Mouse (Mus musculus): Measurements from ENCODE around the gene Serpinb1c. TPM values are rescaled to one million over a fixed set of nuclear protein-coding genes. Genes with fewer than 3 reads are reported as not detected.

The Serpinb1c gene
- total RNA-seq, 2 experiments from 2014 or later, result not detected

GRCm38 (mm10) chr13:32852539-32852938 lies 45.5 kb downstream of the Serpinb1c start:
- Histone ChIP-seq H3K27ac (no peak overlapping the region), H3K4me3 (no peak overlapping the region)
- no peak for DNase-seq (ENCODE audit: low spot score in 2 of 2)
- TF ChIP-seq CTCF (conservative IDR thresholded peaks at IDR 0.05), result no peak

- no peak overlapping the region for H3K4me3 ChIP-seq
- TF ChIP-seq CTCF (conservative IDR thresholded peaks at IDR 0.05), result peak; percentile 86
- DNase-seq (ENCODE audit: low spot score in 2 of 2), result peak; percentile 35 to 45
- no peak overlapping the region for H3K27ac ChIP-seq
Observed at GRCm38 (mm10) chr13:32851967-32852366, 46.0 kb downstream of the Serpinb1c start.

GRCm38 (mm10) chr13:32850668-32851404 lies 47.2 kb downstream of the Serpinb1c start, which contains the start of gene Serpinb1a:
Gene Serpinb1a (minus strand): TSS chr13:32851185.
- H3K4me3 ChIP-seq, result no peak within 1 kb of the TSS
- DNase-seq (ENCODE audit: low spot score in 2 of 2), result no peak
- H3K27ac ChIP-seq, result peak within 1 kb of the TSS; percentile 51; the same call in 1 of the 2 replicates
- TF ChIP-seq CTCF (conservative IDR thresholded peaks at IDR 0.05), result no peak

- no peak for TF ChIP-seq CTCF (conservative IDR thresholded peaks at IDR 0.05)
- no peak for DNase-seq (ENCODE audit: low spot score in 2 of 2)
- Histone ChIP-seq H3K27ac (0 out of 2 replicates have a peak overlapping the region, but pooled peaks have one; percentile 51), H3K4me3 (no peak overlapping the region)
Observed at GRCm38 (mm10) chr13:32850156-32850555, 47.9 kb downstream of the Serpinb1c start.

- TF ChIP-seq CTCF (conservative IDR thresholded peaks at IDR 0.05), result no peak
Observed at GRCm38 (mm10) chr13:32849531-32850123, 48.4 kb downstream of the Serpinb1c start.

GRCm38 (mm10) chr13:32849092-32849491 lies 48.9 kb downstream of the Serpinb1c start:
- no peak for TF ChIP-seq CTCF (conservative IDR thresholded peaks at IDR 0.05)
- no peak overlapping the region for H3K27ac ChIP-seq
- no peak for DNase-seq (ENCODE audit: low spot score in 2 of 2)

More at GRCm38 (mm10) chr13:32849531-32850123, 48.4 kb downstream of the Serpinb1c start:
- Histone ChIP-seq H3K4me3 (no peak overlapping the region), H3K27ac (no peak overlapping the region)
- DNase-seq (ENCODE audit: low spot score in 2 of 2), result no peak

GRCm38 (mm10) chr13:32846221-32846620 lies 51.8 kb downstream of the Serpinb1c start:
- H3K27ac ChIP-seq, result no peak overlapping the region
- H3K4me3 ChIP-seq, result no peak overlapping the region
- DNase-seq (ENCODE audit: low spot score in 2 of 2), result no peak
- no peak for TF ChIP-seq CTCF (conservative IDR thresholded peaks at IDR 0.05)

More at GRCm38 (mm10) chr13:32849092-32849491, 48.9 kb downstream of the Serpinb1c start:
- no peak overlapping the region for H3K4me3 ChIP-seq

- no peak overlapping the region for H3K4me3 ChIP-seq
- H3K27ac ChIP-seq, result no peak overlapping the region
- no peak for DNase-seq (ENCODE audit: low spot score in 2 of 2)
- TF ChIP-seq CTCF (conservative IDR thresholded peaks at IDR 0.05), result no peak
Observed at GRCm38 (mm10) chr13:32841349-32841748, 56.7 kb downstream of the Serpinb1c start.

GRCm38 (mm10) chr13:32839314-32839713 lies 58.7 kb downstream of the Serpinb1c start:
- no peak overlapping the region for H3K27ac ChIP-seq
- TF ChIP-seq CTCF (conservative IDR thresholded peaks at IDR 0.05), result no peak
- no peak for DNase-seq (ENCODE audit: low spot score in 2 of 2)
- no peak overlapping the region for H3K4me3 ChIP-seq

- no peak for DNase-seq (ENCODE audit: low spot score in 2 of 2)
- Histone ChIP-seq H3K4me3 (no peak overlapping the region), H3K27ac (peak overlapping the region; percentile 62; the same call in 1 of the 2 replicates)
- TF ChIP-seq CTCF (conservative IDR thresholded peaks at IDR 0.05), result no peak
Observed at GRCm38 (mm10) chr13:32834513-32834912, 63.5 kb downstream of the Serpinb1c start.

- no peak for TF ChIP-seq CTCF (conservative IDR thresholded peaks at IDR 0.05)
- peak in 1 of 2 experiments; percentile 5 for DNase-seq (ENCODE audit: low spot score in 2 of 2)
- no peak overlapping the region for H3K4me3 ChIP-seq
- peak overlapping the region; percentile 83 for H3K27ac ChIP-seq
Observed at GRCm38 (mm10) chr13:32833237-32833636, 64.8 kb downstream of the Serpinb1c start.

GRCm38 (mm10) chr13:32832776-32833175 lies 65.2 kb downstream of the Serpinb1c start:
- H3K27ac ChIP-seq, result peak overlapping the region; percentile 83
- no peak for TF ChIP-seq CTCF (conservative IDR thresholded peaks at IDR 0.05)
- DNase-seq (ENCODE audit: low spot score in 2 of 2), result no peak
- no peak overlapping the region for H3K4me3 ChIP-seq

- no peak for TF ChIP-seq CTCF (conservative IDR thresholded peaks at IDR 0.05)
- Histone ChIP-seq H3K27ac (peak overlapping the region; percentile 83), H3K4me3 (no peak overlapping the region)
- DNase-seq (ENCODE audit: low spot score in 2 of 2), result no peak
Observed at GRCm38 (mm10) chr13:32831505-32832273, 66.3 kb downstream of the Serpinb1c start.

Other genes with a start within 250 kb of the Serpinb1c start
- under 1 TPM; 0.20 to 0.25 TPM for gene Mylk4, start 114.3 kb downstream of the Serpinb1c start, total RNA-seq (2021)
- gene Wrnip1, start 96.2 kb downstream of the Serpinb1c start, total RNA-seq (2021), result 10 to 100 TPM; 62.1 to 63.7 TPM
- not detected for gene D930007J09Rik, start 95.4 kb downstream of the Serpinb1c start, total RNA-seq (2021)
- 1 to 10 TPM; 5.3 to 6.6 TPM for gene Serpinb1a, start 47.0 kb downstream of the Serpinb1c start, total RNA-seq (2021)
- 1 to 10 TPM in 1 of 2 experiments, under 1 TPM in 1; 0.97 to 1.0 TPM for gene Serpinb6b, start 67.0 kb upstream of the Serpinb1c start, total RNA-seq (2021)
- gene Serpinb9, start 105.0 kb upstream of the Serpinb1c start, total RNA-seq (2021), result 1 to 10 TPM; 5.4 TPM
- gene Serpinb9b, start 129.2 kb upstream of the Serpinb1c start, total RNA-seq (2021), result not detected
- gene Serpinb1b, start 180.4 kb upstream of the Serpinb1c start, total RNA-seq (2021), result under 1 TPM; 0.42 to 0.44 TPM